Mouse (Mus musculus) CD4-positive naive resting alpha-beta T cell, adult 57 days (primary cell): ENCODE data around the gene Catsperg1. TPM values are rescaled to one million over a fixed set of nuclear protein-coding genes. Genes with fewer than 3 reads are reported as not detected.

Experiments
- total RNA-seq: library from RNA; stranded (reverse); gene quantifications from one replicate; pipeline ENCODE4 v1.2.4, GENCODE M21; 2023

Catsperg1 gene
- 0.77 TPM for total RNA-seq

DNA sequence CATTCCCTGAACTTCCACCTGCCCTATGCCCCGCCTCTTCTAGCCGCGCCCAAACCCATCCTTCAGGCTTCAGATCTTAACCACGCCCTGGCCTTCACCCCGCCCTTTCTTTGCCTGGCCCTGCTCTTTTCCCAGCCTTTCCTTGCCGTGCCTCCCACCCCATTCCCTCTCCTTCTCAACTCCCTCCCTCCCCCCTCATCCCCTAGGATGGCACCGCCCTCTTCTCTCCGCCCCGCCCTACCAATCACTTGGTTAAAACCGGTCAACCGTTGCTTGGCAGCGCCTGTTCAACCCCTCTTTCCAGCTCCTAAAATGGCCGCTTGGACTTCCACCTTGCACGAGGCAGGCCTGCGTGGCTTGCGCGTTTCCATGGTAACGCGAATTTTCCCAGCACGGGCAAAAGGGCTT, at the start of gene Catsperg1:
Gene Catsperg1, minus strand, starts transcription at position 361 of the 408 bp plus-strand sequence.

DNA sequence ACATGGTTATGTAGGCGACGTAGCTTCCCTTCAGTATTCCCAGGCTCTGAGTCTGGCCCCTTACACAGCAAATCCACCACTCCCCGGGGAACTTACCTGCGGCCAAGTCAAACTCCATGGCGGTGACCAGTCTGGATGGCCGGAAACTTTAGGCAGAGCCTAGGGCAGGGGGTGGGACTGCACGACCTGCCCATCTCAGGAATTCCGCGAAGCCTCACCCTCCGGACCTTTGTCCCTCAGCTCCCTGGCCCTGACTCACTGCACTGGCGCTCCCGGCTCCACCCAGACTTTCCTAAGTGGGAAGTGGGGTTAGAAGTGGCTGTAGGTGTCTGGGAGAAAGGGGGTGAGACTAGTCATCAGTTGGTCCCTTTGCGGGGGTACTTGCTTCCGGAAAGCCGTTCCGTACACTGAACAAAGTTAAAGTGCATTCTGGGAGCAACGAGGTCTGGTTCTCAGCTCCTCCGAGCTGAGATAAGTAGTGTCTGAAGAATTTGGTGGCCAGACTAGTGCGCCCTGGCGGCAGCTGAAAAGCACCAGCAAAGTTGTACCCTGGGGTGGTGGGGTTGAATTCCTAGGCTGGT, 34.5 kb upstream of the Catsperg1 start, which contains the start of gene 2200002D01Rik:
Gene 2200002D01Rik, minus strand, starts transcription at position 206 of the 581 bp plus-strand sequence.

DNA sequence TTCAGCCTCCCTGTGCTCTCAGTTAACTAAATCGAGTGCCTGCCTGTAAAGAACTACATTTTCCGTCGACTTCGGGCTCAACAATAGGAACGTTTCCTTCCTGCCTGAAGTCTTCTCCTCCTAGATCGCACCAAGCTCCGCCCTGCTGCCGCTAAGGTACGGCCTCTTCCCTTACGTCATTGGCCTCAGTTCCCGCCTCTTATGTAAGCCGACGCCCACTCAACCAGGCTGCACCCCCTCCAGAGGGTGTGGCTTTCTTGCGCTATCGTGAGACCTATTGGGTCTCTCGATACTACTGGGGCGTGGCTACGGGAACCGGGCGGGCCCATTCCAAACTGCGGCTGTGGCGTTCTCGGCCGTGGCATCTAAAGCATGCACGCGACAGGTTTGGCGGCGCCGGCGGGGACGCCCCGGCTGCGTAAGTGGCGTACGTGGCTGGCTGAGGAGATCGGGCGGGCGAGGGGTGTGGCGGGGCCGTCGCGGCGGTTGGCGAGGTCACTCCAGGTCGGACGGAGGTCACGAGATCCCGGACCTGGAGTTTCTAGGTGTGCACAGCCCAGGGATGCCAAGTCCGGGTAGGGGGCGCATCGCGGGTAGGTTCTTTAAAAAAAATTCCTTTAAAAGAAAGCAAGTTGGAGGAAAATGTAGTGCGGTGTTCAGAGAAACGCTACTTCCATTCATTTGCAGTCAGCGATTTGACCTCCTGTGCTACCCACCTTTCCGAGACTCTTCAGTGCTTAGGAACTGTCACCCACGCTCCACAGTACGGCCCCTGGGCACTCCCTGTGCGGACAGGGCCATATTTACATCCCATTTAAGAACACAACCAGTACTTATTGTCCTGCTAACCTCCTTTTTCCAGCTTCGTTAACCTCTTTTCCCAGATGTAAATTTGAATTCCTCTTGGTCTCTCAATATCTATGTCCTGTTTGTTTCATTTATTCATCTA, 24.5 kb upstream of the Catsperg1 start, which contains the start of gene Yif1b:
Gene Yif1b, plus strand, starts transcription at position 311 of the 949 bp plus-strand sequence.

DNA sequence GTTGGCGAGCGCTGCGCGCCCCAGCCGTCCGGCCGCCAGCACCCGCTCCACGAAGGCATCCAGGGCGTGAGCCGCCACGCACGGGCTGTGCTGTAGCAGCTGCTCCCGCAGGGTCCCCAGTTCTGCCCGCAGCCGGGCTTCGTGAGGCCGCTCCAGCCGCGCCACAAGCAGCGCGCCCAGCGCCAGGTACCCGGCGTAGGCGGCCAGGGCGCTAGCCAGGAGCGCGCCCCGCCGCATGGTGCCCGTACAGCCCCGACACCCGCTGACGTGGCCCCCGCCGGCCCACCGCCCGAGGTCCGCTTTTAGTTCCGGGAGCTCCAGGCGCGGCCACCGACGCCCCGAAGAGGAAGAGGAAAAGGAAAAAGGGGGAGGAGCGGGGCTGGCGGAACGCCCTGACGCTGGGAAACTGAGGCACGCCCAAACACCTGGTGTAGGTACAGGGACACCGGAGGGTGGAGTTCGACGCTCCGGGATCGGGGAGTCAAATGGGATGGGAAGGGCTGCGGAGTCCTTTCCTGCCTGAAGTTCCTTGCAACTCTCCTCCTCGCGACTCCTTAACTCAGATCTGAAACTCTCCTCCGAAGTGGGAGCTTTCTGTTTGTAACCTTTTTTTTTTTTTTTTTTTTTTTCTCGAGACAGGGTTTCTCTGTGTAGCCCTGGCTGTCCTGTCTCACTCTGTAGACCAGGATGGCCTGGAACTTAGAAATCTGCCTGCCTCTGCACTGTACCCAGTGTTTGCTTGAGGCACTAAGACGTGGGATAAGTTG, 18.6 kb upstream of the Catsperg1 start, which contains the start of gene Kcnk6:
Gene Kcnk6, minus strand, starts transcription at position 269 of the 767 bp plus-strand sequence.

DNA sequence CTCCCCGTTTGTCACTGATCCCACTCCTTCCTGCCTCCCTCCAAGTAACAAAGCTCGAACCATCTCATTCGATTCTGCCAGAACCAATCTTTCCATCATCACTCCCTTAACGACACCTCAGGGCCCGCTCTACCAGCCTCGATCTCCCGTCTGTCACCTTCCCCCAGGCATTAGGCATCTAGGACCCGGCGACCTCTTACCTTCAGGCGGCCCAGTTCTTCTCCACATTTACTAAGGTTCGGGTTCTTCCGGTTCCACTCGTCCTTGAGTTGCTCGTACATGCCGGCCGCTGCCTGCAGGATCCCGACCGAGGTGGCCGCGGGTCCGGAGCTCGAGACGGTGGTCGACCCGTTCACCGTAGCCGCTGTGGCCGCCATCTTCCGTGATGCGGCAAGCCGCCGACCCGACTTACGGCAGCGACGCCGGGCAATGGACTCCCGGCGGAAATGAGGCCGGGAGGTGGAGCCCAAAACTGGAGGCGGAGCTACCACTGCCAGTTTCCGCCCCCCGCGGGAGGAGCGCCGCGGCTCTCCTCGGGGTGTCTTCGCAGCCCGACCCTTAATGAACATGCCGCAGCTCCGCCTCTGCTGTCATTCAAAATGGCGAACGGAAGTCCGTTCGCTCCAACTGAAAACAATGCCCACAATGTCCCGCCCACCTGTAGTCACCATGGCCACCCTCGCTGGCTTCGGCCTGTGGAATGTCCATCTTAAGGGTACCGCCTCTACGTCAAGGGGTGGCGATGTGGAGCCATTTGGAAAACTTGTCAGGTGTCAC, 33.6 kb downstream of the Catsperg1 start, which contains the start of gene Psmd8:
Gene Psmd8, minus strand, starts transcription at position 625 of the 777 bp plus-strand sequence.

DNA sequence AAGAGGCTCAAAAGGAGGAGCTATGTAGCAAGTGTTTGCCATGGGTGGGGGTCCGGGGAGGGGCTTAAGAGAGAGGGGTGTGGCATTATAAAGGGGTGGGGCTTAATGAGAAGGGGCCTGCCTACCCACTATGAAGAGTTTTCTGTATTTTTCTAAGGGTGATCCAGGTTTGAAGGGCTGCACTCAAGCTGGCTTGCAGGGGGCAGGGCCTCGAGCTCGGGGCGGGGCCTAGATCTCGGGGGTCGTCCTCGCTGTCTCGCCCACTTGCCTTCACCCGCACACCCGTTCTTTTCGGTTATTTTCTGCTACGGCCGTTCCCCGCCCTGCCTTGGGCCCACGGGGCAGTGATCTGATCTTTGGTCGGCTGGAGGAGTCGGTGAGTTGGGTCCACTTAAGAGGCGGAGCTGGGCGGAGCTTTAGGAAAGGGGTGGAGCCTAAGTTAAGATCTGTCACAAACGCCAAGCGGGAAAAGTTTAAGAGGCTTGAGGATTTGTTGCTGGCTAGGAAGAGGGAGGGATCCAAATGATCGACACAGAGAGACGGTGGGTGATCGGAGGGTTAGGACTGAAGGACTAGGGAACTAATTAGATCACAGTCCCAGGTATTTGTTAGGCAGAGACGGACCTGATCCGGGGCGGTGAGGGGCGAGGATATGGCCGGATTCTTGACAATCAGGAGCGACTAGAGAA, 43.6 kb downstream of the Catsperg1 start, which contains the start of the genes Ggn and Spred3:
Gene Ggn, plus strand, starts transcription at position 145 of the 689 bp plus-strand sequence.
Gene Spred3, minus strand, starts transcription at position 346 of the 689 bp plus-strand sequence.

DNA sequence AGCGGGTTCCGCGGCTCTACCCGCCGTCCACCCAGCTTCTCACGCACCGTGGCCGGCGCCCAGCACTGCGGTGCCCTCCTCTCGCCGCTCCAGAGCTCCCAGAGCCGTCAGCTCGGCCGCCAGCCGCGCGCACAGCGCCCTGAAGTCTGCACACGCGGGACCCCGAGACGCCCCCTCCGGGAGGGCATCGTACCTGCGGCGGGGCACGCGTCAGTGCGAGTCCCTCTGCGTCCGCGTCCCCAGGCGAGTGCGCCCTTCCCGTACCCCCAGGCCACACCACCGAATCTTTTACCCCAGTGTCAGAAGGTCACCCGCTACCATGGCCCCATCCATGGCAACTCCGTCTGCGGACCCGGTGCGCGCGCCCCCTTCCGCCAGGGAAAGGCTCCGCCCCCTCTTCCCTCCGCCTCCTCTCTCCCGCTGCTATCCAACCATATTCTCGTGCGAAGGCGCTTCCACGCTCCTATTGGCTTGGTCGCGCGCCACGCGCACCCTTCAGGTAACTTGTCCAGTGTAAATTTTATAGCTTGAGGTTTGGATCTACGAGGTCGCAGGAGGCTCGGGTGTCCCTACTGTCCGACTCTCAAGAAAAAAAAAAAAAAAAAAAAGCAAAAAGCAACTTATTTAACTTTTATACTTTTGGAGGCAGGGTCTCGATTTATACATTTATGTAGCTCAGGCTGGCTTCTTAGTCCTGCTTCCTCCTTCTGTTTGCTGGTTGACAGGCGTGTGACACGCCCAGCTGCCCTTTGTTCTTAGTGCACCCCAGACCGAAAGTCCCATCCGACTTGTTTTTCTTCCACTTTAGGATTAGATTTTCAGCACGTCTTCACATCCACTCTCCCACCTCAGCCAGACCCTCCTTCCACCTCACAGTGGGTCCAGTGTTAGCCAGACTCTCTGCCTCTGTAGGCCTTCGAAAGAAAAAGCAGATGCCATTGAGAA, 57.7 kb downstream of the Catsperg1 start, which contains the start of gene Fam98c:
Gene Fam98c, minus strand, starts transcription at position 397 of the 945 bp plus-strand sequence.

DNA sequence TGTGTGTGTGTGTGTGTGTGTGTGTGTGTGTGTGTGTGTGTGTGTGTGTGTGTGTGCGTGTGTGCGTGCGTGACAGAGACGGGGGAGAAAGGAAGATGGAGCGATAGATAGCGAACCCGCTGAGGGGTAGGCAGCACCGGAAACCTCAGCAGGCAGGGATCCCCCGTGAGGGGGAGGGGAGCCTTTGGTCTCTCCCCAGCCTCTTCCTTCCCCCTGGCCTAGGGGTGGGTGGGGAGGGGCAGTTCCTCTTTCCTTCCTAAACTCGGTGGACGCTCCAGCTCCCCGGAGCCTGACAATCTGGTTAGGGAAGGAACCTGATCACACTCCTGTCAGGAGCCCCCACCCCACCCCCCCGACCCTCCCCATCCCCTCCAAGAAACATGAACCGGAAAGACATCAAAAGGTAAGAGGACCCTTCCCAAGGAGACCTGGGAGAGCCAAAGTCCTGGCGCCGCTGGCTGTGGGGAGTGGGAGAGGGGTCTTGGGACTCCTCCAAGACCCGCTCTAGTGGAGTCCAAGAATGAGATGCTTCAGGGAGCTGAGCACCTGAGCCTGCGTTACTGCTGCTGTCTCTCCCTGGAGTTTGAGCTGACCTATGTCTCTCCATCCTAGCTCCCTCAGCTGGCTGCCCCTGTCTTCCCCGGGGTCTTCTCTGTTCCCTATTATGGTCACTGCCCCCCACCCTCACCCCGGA, 79.0 kb downstream of the Catsperg1 start, which contains the start of gene Rasgrp4:
Gene Rasgrp4, plus strand, starts transcription at position 159 of the 694 bp plus-strand sequence.

Other genes with a start within 250 kb of the Catsperg1 start
- gene Eif3k, start 232.2 kb downstream of the Catsperg1 start, total RNA-seq, result 306 TPM
- 83.2 TPM for gene Map4k1, start 232.0 kb downstream of the Catsperg1 start, total RNA-seq
- gene Ryr1, start 88.9 kb downstream of the Catsperg1 start, total RNA-seq, result not detected
- 2.9 TPM for gene Rasgrp4, start 79.2 kb downstream of the Catsperg1 start, total RNA-seq
- 36.9 TPM for gene Fam98c, start 57.8 kb downstream of the Catsperg1 start, total RNA-seq
- not detected for gene Ggn, start 43.8 kb downstream of the Catsperg1 start, total RNA-seq
- 1.0 TPM for gene Spred3, start 43.6 kb downstream of the Catsperg1 start, total RNA-seq
- 152 TPM for gene Psmd8, start 33.3 kb downstream of the Catsperg1 start, total RNA-seq
- 1.3 TPM for gene Kcnk6, start 18.5 kb upstream of the Catsperg1 start, total RNA-seq
- 23.8 TPM for gene Yif1b, start 24.3 kb upstream of the Catsperg1 start, total RNA-seq
- gene 2200002D01Rik, start 34.4 kb upstream of the Catsperg1 start, total RNA-seq, result 1.2 TPM
- 78.7 TPM for gene Spint2, start 67.9 kb upstream of the Catsperg1 start, total RNA-seq
- gene Ppp1r14a, start 75.3 kb upstream of the Catsperg1 start, total RNA-seq, result 1.8 TPM
- gene Dpf1, start 89.9 kb upstream of the Catsperg1 start, total RNA-seq, result not detected